In genomic region chr10:81342686-81343505, GRCm38 (mm10) we compare ENCODE assay signal across 7 mouse cellular contexts. TPM values are rescaled to one million over a fixed set of nuclear protein-coding genes. Genes with fewer than 3 reads are reported as not detected.
DNase-seq lines count a peak whose midpoint lies in the region; ATAC-seq and TF ChIP-seq lines count a peak whose summit lies in the region.

Gene Gipc3, minus strand, starts transcription at chr10:81343266.

- peak within 1 kb of the TSS; percentile 51 for H3K4me3 ChIP-seq in forebrain, embryonic 10.5 days
- peak within 1 kb of the TSS; percentile 44 for H3K4me3 ChIP-seq in intestine, embryonic 14.5 days (ENCODE audit: low read depth, low read length)
- no peak within 1 kb of the TSS for H3K4me3 ChIP-seq in myocyte

- peak within 1 kb of the TSS; percentile 27 for H3K27ac ChIP-seq in forebrain, embryonic 10.5 days
- no peak within 1 kb of the TSS for H3K27ac ChIP-seq in intestine, embryonic 14.5 days (ENCODE audit: low read depth)

- no peak for TF ChIP-seq POLR2A in myocyte (IDR thresholded peaks at IDR 0.05; ENCODE audit: insufficient read length, low read depth)

- peak within 1 kb of the TSS; percentile 48 for H3K9ac ChIP-seq in intestine, embryonic 14.5 days (ENCODE audit: low read length)

- H3K4me1 ChIP-seq in forebrain, embryonic 10.5 days, result peaks cover 41% of the 10 kb centered on the region
- H3K4me1 ChIP-seq in intestine, embryonic 14.5 days (replicated peaks; ENCODE audit: control insufficient read depth, insufficient read depth, low read length), result peaks cover 22% of the 10 kb centered on the region

- H3ac ChIP-seq in myocyte (ENCODE audit: control insufficient read depth, insufficient read length), result no peak within 1 kb of the TSS

- no peaks in the 10 kb centered on the region for H3K79me2 ChIP-seq in myocyte (ENCODE audit: control insufficient read depth, insufficient read depth)

- peak within 1 kb of the TSS; percentile 84 for H3K4me2 ChIP-seq in intestine, embryonic 14.5 days (ENCODE audit: low read length)
- H3K4me2 ChIP-seq in myocyte (ENCODE audit: low read depth), result peak within 1 kb of the TSS; percentile 36

- H3K9me3 ChIP-seq in forebrain, embryonic 10.5 days, result no peaks in the 10 kb centered on the region
- H3K9me3 ChIP-seq in intestine, embryonic 14.5 days (ENCODE audit: control insufficient read depth, low read length), result no peaks in the 10 kb centered on the region

- H3K27me3 ChIP-seq in forebrain, embryonic 10.5 days (ENCODE audit: poor library complexity, severe bottlenecking), result peaks cover 91% of the 10 kb centered on the region
- H3K27me3 ChIP-seq in intestine, embryonic 14.5 days (replicated peaks; ENCODE audit: control insufficient read depth, insufficient read depth, low read length), result peaks cover 33% of the 10 kb centered on the region
- H3K27me3 ChIP-seq in myocyte (ENCODE audit: control insufficient read depth, insufficient read depth, insufficient read length), result peaks cover 12% of the 10 kb centered on the region

- peak; percentile 52 for DNase-seq in ovary, postnatal 36 days (ENCODE audit: low spot score)
- DNase-seq in ovary, adult 18-20 months (ENCODE audit: low spot score), result no peak
- DNase-seq in forebrain, embryonic 10.5 days (ENCODE audit: extremely low spot score, low spot score), result peak; percentile 41
- no peak for DNase-seq in intestine, embryonic 14.5 days (ENCODE audit: low spot score)
- DNase-seq in cerebellum, adult 11-12 months, result no peak
- DNase-seq in urinary bladder, postnatal 10 days (ENCODE audit: low spot score), result no peak

- WGBS in forebrain, embryonic 10.5 days, result 6% methylated on average over 58 of the region's 67 CpGs
- WGBS in intestine, embryonic 14.5 days, result 4% methylated on average over 56 of the region's 67 CpGs

- ATAC-seq in intestine, embryonic 14.5 days (replicated peaks; ENCODE audit: low FRiP score, low TSS enrichment, low read depth), result no peak

- H3K36me3 ChIP-seq in forebrain, embryonic 10.5 days (replicated peaks), result peaks cover 27% of the 10 kb centered on the region
- peaks cover 6% of the 10 kb centered on the region for H3K36me3 ChIP-seq in intestine, embryonic 14.5 days (ENCODE audit: control insufficient read depth, insufficient read depth, low read length)
- peaks cover 7% of the 10 kb centered on the region for H3K36me3 ChIP-seq in myocyte (ENCODE audit: control insufficient read depth, insufficient read depth)

TF ChIP-seq in myocyte, 11 proteins besides CTCF, POLR2A, EP300 and RAD21:
- TF ChIP-seq POLR2AphosphoS2 (IDR thresholded peaks at IDR 0.05; ENCODE audit: insufficient read length, low read depth), result no peak
- peak in 1 of 3 experiments; percentile 1 for TF ChIP-seq MYOD1 (IDR thresholded peaks at IDR 0.05; ENCODE audit: control insufficient read depth in 1 of 3, insufficient read length in 2 of 3, low read depth in 2 of 3)
- TF ChIP-seq E2F4 (IDR thresholded peaks at IDR 0.05; ENCODE audit: insufficient read depth), result no peak

RNA-seq across cellular contexts. Expression of gene Gipc3, which starts in this region (rescaled TPM):
- not detected in 2 replicates for polyA plus RNA-seq in forebrain, embryonic 10.5 days (2016; fragmentation: Nextera tagmentation; extraction: Ambion mirVana)
- 0.07 and 0.11 TPM in 2 replicates for polyA plus RNA-seq in intestine, embryonic 14.5 days (2014; fragmentation: Nextera tagmentation; extraction: Ambion mirVana)
- polyA plus RNA-seq in myocyte (2012; fragmentation: generic; extraction: Trizol), result 0.10 TPM

Comparison
In these comparisons a context has a peak if more than half of its experiments do, and no peak if none do; other contexts are left out.
1. Peak in DNase-seq, H3K4me3 ChIP-seq and H3K27ac ChIP-seq in forebrain, embryonic 10.5 days; RNA of the gene not detected or under 1 TPM.